Mouse (Mus musculus): Measurements from ENCODE around the gene Clec4a1. TPM values are rescaled to one million over a fixed set of nuclear protein-coding genes. Genes with fewer than 3 reads are reported as not detected.

The Clec4a1 gene
- 1 to 10 TPM; 2.8 to 3.0 TPM for total RNA-seq (2021)

DNA sequence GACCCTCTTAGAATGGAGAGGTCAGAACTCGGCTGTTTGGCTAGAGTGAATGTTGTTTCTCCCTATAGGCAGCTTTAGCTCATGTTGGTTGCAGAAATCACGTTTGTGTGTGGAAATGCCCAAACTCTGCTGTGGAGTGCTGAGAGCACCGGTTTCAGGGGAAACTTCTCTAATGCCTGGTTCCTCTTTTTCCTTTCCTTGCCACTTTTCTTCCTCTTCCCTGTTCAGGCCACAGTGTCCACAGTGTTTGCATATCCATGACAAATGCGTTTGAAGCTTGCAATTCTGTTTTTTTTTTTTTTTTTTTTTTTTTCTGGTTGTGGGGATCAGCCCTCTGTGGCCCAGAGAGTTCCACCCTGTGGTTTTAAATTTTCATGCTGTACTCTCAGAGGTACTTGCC is at the start of gene Clec4a1:
Gene Clec4a1 (plus strand): TSS at position 398 of the 400 bp plus-strand sequence.
- intact Hi-C loops (cut with DNase I), result no loop called here

DNA sequence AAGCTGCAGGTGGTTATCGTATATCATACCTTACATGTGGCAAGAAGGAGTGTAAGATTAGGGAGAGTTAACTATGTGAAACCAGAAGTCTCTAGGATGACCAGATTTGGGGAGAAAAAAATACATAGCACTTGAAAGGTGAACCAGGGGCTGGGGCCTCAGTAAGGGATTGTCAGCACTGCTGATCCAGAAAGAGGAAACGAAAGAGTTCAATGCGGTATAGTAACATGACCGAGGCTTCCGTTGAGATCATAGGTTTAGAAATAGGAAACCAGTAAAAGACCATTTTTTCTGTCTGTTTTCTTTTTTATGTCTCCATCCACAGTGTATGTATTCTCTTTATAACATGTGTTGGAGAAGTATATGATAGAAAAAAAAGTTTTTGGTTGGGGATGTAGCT is 48.8 kb upstream of the Clec4a1 start:
- DNase-seq, result peak in 1 of 2 experiments; percentile 12
- intact Hi-C loops (cut with DNase I), result loop anchor here (5.0 kb wide), 3 partner anchors 40 to 130 kb away; partner anchors contain the start of gene Slc2a3

More for the DNA sequence above, at the start of gene Clec4a1:
- no peak for DNase-seq

DNA sequence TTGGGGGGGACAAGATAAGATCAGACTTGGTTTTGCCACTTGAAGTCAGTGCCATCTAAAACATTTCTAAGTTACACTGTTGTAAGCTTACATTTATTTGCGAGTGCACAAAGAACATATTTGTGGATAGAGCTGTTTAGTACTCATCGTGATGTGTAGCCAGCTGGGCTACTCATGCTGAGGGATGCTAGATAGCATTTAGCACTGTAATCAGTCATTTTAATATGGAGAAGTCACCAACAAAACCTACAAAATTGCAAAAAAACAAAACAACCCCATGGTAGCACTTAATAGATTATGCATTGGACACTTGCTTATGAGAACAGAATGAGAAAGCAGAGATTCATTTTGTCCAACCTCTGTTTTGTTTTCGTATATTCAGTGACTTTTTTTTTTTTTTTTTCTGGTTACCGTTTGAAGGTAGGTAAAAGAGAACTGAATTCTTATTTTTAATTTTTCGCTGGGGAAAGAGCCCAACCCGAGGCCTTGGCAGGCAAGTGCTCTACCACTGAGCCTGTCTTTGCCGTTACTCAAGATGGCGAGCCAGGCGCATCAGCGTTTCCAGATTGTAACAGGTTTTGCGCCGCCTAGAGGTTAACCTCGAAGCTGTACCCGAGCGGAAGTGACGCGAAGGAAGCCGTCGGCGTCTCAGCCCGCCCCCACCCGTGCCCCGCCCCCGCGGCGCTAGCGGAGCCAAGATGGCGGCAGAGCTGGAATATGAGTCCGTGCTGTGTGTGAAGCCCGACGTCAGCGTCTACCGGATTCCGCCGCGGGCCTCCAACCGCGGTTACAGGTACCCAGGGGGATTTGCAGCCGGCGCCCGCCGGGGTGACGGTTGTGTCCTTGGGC is 47.6 kb upstream of the Clec4a1 start, which contains the start of gene Necap1:
Gene Necap1 (plus strand): TSS at position 604 of the 849 bp plus-strand sequence.
- intact Hi-C loops (cut with DNase I), result loop anchor here (2.0 to 5.0 kb wide), 4 partner anchors 42 to 132 kb away; partner anchors contain the start of gene Slc2a3
- peak; percentile 99 for DNase-seq

DNA sequence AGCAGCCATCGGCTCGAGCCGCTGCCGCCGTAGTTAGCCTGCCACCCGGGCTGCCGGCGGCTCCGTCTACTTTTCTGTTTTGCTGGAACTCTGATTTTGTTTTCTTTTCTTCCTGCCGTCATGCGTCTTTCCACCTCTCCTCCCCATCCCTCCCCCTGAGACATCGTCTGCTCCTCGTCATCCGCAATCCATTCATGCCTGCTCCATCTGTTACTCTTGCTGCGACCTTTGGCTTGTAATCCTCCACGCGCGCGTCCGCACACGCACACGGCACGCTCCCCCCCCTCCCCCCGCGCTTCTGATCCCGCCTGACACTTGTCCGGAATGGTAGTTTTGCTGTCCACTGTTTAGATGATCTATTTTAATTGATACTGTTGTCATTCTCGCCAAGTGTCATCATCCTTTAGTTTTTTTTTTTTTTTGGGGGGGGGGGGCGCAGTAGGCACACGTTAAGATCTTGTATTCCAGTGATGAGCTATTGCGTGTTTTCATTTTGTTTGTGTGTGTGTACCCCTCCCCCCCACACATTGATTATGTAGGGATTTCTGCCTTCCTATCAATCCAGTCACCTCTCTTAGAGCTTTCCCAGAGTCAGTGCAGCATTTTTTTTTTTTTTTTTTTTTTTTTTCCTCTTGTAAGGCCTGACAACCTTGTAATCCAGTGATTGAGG is 46.8 kb upstream of the Clec4a1 start:
- DNase-seq, result no peak
- intact Hi-C loops (cut with DNase I), result loop anchor here (2.0 to 5.0 kb wide), 4 partner anchors 43 to 133 kb away; partner anchors contain the start of gene Slc2a3

DNA sequence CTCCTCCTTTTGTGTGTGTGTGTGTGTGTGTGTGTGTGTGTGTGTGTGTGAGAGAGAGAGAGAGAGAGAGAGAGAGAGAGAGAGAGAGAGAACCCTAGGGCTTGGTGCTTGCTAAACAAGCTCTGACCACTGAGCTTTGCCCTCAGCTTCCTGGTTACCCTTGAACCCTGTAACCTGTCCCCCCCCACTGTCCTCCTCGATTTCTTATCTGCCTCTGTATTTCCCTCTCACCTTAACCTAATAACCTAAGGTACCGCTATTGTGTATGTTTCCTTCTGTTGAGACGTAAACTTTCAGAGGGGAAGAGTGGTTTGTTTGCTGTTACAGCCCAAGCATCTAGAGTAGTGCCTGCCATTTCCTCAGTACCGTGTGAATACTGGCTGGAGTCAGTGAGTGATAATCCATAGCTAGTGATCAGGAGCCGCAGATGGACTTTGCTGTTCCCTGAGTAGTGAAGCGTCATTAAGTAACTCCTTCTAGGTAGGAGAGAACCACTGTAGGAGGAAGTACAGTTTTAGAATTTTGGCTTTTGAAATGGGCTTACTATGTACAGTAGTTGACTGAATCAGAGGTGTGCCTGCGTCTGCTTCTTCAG is 42.4 kb upstream of the Clec4a1 start:
- no peak for DNase-seq
- intact Hi-C loops (cut with DNase I), result no loop called here

DNA sequence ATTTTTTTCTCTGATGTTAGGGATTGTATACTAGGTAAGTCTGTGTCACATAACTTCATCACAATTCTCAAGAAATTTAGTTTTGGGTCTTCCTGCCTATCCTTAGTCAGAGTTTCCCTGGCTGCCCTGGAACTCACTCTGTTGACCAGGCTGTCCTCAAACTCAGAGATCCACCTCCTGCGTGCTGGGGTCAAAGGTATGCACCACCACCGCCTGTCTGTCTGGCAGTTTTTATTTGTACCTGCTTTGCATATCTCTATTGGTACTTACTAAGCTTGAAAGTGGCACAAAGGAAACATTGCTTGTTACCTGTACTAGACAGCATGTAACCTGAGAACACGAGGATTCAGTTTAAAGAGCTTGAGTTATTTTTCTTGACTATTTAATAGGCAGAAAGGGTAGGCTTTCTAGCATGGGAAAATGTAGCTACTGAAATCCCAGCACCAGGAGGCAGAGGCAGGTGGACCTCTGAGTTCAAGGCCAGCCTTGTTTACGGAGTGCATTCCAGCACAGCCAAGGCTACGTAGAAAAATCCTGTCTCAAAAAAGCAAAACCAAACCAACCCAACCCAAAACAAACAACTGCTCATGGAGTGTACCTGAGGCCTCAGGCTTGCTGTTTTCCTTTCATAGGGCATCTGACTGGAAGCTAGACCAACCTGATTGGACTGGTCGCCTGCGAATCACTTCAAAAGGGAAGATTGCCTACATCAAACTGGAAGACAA is 41.7 kb upstream of the Clec4a1 start:
- intact Hi-C loops (cut with DNase I), result no loop called here
- no peak for DNase-seq

DNA sequence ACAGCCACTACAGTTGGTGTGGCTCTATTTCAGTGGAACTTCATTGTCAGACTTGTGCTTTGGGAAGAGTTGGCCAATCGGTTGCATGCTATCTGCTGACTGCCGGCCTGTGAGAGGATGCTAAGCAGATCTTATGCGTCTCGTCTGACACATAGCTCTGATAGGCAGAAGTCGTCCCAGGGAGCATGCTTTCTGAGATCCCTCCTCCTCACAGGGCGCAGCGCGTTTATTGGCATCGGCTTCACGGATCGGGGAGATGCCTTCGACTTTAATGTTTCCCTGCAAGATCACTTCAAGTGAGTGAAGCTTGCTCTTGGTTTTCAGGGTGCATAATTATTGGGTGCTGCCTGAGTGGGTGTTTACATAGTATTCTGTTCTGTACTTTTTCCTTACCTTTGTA is 40.4 kb upstream of the Clec4a1 start:
- DNase-seq, result no peak
- intact Hi-C loops (cut with DNase I), result no loop called here

DNA sequence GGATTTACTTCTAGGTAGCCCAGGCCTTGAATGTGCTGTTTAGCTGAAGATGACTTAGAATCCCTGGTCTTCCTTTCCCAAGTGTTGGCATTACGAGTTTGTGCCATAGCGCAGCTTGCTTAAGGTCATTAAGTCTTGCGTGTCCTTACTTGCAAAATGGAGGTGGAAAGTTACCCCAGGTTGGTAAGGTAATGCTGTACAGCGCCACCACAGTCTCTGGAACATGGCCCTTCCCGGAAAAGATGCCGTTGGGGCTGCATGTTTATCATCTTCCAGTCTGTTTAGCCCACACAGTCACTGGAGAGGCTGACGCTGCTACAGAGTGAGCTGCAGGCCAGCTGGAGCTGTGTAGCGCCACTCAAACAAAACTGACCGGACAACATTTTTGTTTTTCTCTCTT is 38.0 kb upstream of the Clec4a1 start:
- DNase-seq, result no peak
- intact Hi-C loops (cut with DNase I), result no loop called here

DNA sequence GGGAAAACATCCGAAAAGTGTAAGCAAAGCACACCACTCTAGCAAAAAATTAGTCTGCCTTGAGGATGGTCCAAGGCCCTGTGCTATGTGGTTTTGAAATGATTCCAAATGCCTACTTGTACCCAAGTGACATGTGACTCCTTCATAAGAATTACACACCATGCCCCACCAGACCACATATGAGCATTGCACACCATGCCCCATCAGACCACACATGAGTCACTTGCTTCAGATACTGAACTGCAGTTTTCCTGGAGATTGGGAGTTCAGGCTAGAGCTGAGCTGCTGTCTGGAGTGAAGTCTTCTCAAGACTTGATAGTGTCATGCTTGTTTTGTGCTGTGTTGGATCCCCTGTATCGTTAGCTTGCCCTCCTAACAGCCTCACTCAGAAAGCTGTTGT is 32.0 kb upstream of the Clec4a1 start:
- DNase-seq, result no peak
- intact Hi-C loops (cut with DNase I), result no loop called here

DNA sequence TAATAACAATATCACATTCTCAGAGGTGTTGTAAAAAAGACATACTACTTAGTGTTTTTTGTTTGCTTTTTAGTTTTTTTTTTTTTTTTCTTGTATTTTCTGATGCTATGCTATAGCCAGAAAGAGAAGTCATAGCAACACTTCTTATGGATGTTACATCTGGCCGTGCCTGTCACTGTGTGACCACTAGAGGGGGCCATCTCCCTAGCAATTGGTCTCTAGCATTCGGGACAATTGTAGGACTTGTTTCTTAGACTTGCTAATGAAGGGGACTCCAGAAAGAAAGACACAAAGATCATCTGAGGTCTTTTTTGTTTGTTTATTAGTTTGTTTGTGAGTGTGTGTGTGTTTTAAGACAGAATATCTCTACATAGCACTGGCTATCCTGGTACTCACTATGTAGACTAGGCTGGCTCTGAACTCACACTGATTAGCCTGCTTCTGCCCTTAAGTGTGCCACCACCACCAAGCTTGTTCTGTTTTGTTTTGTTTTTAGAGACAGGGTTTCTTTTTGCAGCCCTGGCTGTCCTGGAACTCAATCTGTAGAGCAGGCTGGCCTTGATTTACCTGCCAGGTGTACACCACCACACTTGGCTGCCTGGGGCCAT is 29.1 kb upstream of the Clec4a1 start:
- DNase-seq, result peak; percentile 53 to 79
- intact Hi-C loops (cut with DNase I), result loop anchor here (10.0 kb wide), 2 partner anchors 292 to 1492 kb away; no protein-coding TSS in a partner anchor

DNA sequence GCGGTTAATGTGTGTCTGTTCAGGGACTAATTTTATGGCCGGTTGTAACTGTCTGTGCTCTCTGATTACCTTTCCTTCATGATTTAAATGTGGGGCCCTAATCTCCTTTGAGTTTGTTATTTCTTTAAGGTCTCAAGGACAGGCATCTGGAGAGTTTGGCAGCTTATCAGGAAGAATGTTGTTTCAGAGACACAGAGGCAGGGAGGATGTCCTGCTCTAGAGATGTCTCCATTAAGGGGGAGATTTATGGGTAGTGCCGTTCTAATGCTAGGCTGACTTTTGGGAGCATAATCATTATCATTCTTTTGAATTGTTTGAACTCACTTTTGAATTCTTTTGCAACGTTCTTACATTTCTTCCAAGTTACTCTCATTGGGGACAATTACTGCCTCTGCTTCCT is 1.7 kb upstream of the Clec4a1 start:
- DNase-seq, result no peak
- intact Hi-C loops (cut with DNase I), result no loop called here

DNA sequence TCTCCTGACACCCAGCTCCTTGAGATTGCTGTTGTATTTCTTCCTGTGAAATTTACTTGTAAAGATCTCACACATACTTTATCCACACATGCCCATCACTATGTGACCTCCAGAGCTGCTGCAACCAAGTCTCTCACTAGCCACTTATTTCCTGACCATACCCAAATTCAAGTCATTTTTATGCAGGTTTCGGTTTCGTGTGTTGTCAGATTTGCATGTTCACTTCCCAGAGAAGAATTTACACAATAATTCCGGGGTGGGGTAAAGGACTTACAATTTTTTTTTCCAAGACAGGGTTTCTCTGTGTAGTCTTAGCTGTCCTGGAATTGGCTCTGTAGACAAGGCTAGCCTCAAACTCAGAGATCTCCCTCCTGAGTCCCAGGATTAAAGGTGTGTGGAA is 13.2 kb downstream of the Clec4a1 start:
- intact Hi-C loops (cut with DNase I), result no loop called here
- DNase-seq, result no peak

DNA sequence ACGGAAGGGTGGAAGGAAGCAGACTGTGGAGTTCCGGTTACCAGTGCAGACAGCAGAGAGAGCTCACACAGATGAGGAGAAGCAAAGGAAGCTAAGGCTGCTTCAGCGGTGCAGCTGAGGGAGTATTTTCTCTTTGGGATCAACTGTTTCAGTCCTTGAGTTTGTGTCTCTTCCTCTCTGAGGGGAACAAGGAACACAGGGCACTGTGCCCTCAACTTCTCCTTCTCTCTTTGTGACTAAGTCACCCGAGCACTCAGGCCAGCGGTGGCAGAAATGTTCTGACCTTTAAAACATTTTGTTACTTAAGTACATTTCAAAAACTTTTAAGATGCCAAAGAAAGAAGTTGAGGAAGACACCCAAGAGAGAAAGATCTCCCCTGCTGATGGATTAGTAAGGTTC is 18.0 kb downstream of the Clec4a1 start:
- DNase-seq, result peak in 1 of 2 experiments; percentile 7
- intact Hi-C loops (cut with DNase I), result no loop called here

DNA sequence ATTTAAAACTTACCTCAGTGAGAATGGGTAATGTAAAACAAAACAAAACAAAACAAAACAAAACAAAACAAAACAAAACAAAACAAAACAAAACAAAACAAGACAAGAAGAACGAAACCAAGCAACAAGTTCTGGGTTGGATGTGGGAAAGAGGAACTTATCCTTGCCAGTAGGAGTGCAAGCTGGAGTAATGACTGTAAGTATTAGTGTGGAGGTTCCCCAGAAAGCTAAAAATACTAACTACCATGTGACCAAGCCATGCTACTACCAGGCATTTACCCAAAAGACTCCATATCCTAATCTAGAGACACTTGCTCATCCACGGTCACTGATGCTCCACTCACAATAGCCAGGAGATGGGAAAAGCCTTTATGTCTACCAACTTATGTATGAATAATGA is 25.1 kb downstream of the Clec4a1 start:
- intact Hi-C loops (cut with DNase I), result no loop called here
- no peak for DNase-seq

DNA sequence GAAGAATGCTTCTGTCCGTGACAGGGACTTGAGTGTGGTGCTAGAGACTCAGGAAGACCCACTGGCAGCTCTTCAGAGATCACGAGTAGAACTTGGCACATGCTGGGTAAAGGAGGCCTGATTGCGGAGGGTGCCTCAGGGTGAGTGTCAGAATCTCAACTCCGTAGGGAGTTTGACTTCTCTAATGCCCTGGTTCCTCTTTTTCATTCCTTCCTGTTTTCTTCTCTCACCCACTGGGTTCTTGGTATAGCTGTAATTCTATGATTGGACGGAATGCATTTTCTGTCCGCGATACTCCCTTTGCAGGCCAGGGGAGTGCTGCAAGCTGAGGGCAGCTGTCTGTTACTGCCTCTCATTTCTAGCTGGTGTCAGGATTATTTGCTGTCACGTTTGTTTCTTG is 30.8 kb downstream of the Clec4a1 start, which contains the start of gene Clec4a3:
Gene Clec4a3 (plus strand): TSS at position 115 of the 400 bp plus-strand sequence.
- intact Hi-C loops (cut with DNase I), result no loop called here
- DNase-seq, result peak; percentile 9 to 10

DNA sequence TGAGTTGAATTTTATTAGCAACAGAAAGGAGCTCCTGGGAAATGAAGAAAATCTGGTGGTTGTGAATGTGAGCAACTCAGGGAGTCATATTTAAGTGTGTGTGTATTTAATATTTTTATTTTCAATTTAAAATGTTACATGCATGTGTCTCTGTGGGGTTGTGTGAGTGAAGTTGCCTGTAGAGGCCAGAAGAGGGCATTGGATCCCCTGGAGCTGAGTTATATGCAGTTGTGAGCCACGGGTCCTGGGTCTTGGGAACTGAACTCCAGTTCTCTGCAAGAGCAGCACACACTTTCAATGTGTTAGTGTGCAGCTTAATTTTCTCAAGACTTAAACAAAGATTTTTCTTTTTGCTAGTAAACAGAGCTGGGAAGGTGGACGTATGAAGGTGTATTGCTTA is 42.9 kb downstream of the Clec4a1 start:
- intact Hi-C loops (cut with DNase I), result no loop called here
- no peak for DNase-seq

DNA sequence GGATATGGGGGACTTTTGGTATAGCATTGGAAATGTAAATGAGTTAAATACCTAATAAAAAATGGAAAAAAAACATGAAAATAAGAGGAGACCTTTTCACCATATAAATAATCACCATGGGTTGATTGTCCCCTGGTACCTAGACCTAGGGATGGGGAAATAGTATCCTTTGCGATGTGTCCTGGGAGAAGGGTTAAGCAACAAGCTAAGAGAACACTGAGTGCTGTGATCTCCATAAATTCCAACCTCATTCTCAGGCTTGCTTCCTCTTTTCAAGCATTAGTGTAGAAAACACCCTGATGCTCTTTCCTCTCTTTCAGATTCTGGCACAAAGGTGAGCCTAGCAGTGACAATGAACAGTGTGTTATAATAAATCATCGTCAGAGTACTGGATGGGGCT is 47.4 kb downstream of the Clec4a1 start:
- intact Hi-C loops (cut with DNase I), result no loop called here
- DNase-seq, result no peak

Measured in heart, postnatal 10 days (tissue).